Mouse (Mus musculus) lung, embryonic 15.5 days (tissue): Measurements from ENCODE around the gene Tspan9. TPM values are rescaled to one million over a fixed set of nuclear protein-coding genes. Genes with fewer than 3 reads are reported as not detected.

Experiments used
- ATAC-seq: fragments of 200-750 bp; cut with Nextera tagmentation; 2 replicates; pipeline ENCODE4 v1.8.0; 2017; ENCODE audit warnings: moderate number of reproducible peaks, borderline replicate concordance; ENCODE audit not compliant: low FRiP score, low TSS enrichment; ENCODE audit errors: extremely low read depth
- H3K27ac ChIP-seq: fragments of 300-500 bp; sonication (generic); 2 replicates; pipeline ENCODE4 v1.5.1; 2015; ENCODE audit warnings: moderate library complexity, mild to moderate bottlenecking, inconsistent platforms
- H3K27me3 ChIP-seq: fragments of 300-500 bp; sonication (generic); 2 replicates; pipeline ENCODE4 v1.6.1; 2015; ENCODE audit warnings: inconsistent platforms
- H3K36me3 ChIP-seq: fragments of 300-500 bp; sonication (generic); 2 replicates; pipeline ENCODE4 v1.6.1; 2015; ENCODE audit warnings: inconsistent platforms
- H3K4me1 ChIP-seq: fragments of 300-500 bp; sonication (generic); 2 replicates; pipeline ENCODE4 v1.6.1; 2015; ENCODE audit warnings: inconsistent platforms
- H3K4me2 ChIP-seq: fragments of 300-500 bp; sonication (generic); 2 replicates; pipeline ENCODE4 v1.6.1; 2015; ENCODE audit warnings: inconsistent platforms, mild to moderate bottlenecking, moderate library complexity
- H3K4me3 ChIP-seq: fragments of 300-500 bp; sonication (generic); 2 replicates; pipeline ENCODE4 v1.5.1; 2015; ENCODE audit warnings: mild to moderate bottlenecking, inconsistent platforms
- H3K9ac ChIP-seq: fragments of 300-500 bp; sonication (generic); 2 replicates; pipeline ENCODE4 v1.6.1; 2015; ENCODE audit warnings: inconsistent platforms
- H3K9me3 ChIP-seq: fragments of 300-500 bp; sonication (generic); 2 replicates; pipeline ENCODE4 v1.6.1; 2016; ENCODE audit warnings: inconsistent platforms
- WGBS: fragments of 180-500 bp; shearing (Covaris S2); methylation state at CpG from one replicate; pipeline ENCODE4 v1.1.7; 2015; 5-methylcytosine and 5-hydroxymethylcytosine counted together
- polyA plus RNA-seq: library from polyadenylated mRNA; unstranded; fragments of >200 nt; fragmentation: Nextera tagmentation; extraction: Ambion mirVana; gene quantifications from 2 replicates; pipeline ENCODE4 v1.2.1, GENCODE M21; 2015

Tspan9 gene
- polyA plus RNA-seq, 1 experiment from 2014 or later, result 130 TPM

DNA sequence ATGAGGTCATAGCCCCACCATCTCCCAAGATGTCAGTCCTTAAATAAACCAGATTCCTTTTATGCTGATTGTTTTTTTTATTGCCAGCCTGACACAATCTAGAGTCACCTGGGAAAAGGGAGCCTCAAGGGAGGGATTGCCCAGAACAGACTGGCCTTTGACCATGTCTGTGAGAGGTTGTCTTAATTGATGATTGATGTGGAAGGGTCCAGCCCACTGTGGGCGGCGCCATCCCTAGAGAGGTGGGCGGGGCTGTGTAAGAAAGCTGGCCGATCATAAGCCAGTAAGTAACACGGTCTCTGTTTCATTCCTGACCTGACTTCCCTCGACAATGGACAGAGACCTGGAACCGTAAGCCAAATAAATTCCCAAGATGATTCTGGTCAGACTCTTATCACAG is 124.3 kb downstream of the Tspan9 start:
- 70% methylated on average over 7 of the region's 7 CpGs for WGBS

DNA sequence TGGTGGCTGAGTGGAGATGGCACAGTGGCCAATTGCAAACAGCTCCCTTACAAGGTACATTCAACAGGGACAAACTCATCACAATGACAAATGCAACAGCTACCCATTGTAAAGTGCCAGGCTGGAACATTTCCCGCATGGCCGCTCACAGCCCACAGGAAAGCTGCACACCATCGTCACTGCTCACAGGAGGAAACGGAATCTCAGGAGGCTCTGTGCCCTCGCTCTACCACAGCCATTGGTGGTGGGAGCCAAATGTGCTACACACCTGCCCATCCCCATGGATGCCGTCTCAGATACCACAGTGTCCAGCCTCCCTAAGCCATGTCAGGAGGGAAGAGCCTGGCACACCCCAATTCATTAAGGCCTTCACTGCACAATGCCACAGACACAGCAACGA is 128.1 kb downstream of the Tspan9 start:
- no peaks in the 10 kb centered on the region for H3K27me3 ChIP-seq
- H3K4me1 ChIP-seq, result peaks cover 23% of the 10 kb centered on the region
- no peaks in the 10 kb centered on the region for H3K9me3 ChIP-seq
- no peak for ATAC-seq
- no peak overlapping the region for H3K9ac ChIP-seq
- H3K27ac ChIP-seq, result no peak overlapping the region
- WGBS, result 86% methylated on average over 7 of the region's 7 CpGs
- H3K36me3 ChIP-seq, result no peaks in the 10 kb centered on the region
- no peak overlapping the region for H3K4me3 ChIP-seq
- no peak overlapping the region for H3K4me2 ChIP-seq

More for the DNA sequence above, 124.3 kb downstream of the Tspan9 start:
- Histone ChIP-seq H3K9ac (no peak overlapping the region), H3K27ac (no peak overlapping the region), H3K4me3 (no peak overlapping the region), H3K4me1 (peaks cover 22% of the 10 kb centered on the region), H3K27me3 (no peaks in the 10 kb centered on the region), H3K36me3 (no peaks in the 10 kb centered on the region), H3K9me3 (no peaks in the 10 kb centered on the region), H3K4me2 (no peak overlapping the region)
- no peak for ATAC-seq

DNA sequence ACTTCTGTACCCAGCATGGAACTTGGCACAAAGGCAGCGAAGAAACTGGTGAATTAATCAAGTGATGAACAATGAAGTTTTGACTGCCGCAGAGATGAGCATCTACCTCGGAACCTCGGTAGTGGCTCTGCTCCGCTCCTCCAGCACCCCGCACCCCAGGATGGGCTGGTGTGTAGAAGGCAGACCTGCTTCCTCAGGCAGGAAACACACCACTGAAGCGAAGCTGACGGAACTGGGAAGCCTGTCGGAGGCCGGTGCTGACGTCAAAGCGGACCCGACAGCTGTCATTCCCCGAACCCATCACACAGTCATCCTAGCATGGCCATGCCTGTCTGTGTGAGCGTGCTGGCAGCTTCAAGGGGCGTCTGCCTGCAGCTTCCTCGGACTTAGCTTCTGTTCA is 131.6 kb downstream of the Tspan9 start:
- no peak overlapping the region for H3K27ac ChIP-seq
- no peak overlapping the region for H3K4me2 ChIP-seq
- no peaks in the 10 kb centered on the region for H3K9me3 ChIP-seq
- WGBS, result 66% methylated on average over 17 of the region's 17 CpGs
- peaks cover 33% of the 10 kb centered on the region for H3K4me1 ChIP-seq
- H3K4me3 ChIP-seq, result no peak overlapping the region
- H3K9ac ChIP-seq, result no peak overlapping the region
- ATAC-seq, result no peak
- no peaks in the 10 kb centered on the region for H3K27me3 ChIP-seq
- H3K36me3 ChIP-seq, result no peaks in the 10 kb centered on the region

DNA sequence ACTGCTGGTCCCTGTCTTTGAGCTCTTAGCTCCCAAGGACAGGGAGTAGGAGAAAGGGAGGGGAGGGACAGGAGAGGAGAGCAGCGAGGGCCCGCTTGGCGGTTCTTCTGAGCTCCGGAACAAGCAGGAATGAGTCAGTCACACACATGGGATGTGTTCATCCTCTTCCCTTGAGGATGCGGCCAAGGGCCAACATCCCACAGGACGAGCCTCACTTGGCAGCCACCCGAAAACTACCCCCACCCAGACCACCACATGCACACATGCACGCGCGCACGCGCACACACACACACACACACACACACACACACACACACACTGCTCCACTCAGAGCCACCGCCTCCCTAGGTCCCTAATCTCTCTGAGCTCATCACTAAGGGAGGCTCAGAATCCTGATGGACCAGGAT is 132.3 kb downstream of the Tspan9 start:
- Histone ChIP-seq H3K4me1 (peaks cover 40% of the 10 kb centered on the region), H3K4me3 (no peak overlapping the region), H3K9me3 (no peaks in the 10 kb centered on the region), H3K36me3 (no peaks in the 10 kb centered on the region), H3K9ac (no peak overlapping the region), H3K4me2 (no peak overlapping the region), H3K27me3 (no peaks in the 10 kb centered on the region), H3K27ac (peak overlapping the region; percentile 3; the same call in 1 of the 2 replicates)
- 46% methylated on average over 13 of the region's 13 CpGs for WGBS
- peak; percentile 63 for ATAC-seq

DNA sequence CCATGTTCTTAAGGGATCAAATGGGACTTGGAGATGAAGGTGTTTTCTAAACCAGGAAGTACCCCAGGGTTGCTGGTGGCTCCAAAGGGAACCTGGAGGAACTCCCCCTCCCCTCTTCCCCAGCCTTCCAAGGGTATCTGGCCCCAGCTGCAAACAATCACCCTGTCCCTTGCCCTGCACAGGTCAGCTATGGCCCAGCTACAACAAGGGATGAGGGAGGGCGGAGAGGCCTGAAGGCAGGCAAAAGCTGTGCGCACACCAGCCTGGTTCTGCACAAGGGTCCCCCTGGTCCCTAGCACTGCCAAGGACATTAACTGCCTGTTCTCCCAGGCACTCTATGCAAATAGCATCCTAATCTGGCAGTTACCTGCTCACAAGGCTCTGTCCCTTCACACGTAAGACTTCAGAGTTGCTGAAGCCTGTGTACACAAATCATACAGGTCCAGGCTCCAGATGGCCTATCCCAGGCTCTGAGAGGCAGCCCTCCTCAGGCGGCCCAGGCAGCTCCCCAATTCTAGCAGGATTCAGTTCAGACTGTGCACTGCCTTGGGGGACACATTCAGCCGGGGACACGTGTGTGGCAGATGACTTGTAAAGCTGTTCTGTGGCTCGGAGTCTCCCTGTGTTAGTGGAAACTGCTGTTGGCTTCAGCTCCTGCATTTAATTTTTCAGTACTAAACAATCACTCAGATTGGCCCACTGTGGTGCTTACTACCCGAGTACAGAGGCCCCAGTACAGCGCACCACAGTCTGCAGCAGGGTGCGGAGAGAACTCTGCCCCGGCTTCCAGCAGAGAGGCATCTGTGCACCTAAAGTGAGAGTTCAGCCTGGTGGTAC is 133.0 kb downstream of the Tspan9 start:
- Histone ChIP-seq H3K27ac (peak overlapping the region; percentile 3; the same call in 1 of the 2 replicates), H3K4me1 (peaks cover 46% of the 10 kb centered on the region)
- ATAC-seq, result no peak

DNA sequence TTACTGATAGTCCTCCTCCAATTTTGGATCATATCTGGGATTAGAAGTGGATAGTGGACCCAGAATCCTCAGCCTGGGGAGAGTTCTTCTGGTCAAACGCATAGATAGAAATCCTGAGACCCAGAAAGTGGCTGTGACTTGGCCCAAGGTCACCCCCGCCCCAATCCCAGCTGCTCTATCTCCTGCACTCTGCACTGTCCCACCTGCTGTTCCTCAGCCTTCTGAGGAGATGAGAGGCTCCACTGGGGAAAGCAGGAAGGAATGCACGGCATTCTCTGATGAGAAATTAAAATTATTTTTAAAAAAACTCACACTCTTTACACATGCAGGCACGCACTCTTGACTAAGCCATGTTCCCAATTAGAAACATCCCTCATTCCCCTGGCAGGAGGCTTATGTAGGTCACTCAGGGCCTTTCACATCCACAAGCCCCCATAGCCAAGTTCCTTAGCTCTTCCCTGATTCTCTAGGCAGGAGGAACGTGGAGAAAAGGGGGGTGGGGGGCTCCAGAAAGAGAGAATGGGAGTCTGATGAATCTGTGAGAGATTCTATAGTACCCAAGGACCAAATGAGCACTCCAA is 135.3 kb downstream of the Tspan9 start:
- 72% methylated on average over 5 of the region's 5 CpGs for WGBS
- no peaks in the 10 kb centered on the region for H3K9me3 ChIP-seq
- H3K4me2 ChIP-seq, result no peak overlapping the region
- H3K4me1 ChIP-seq, result peaks cover 57% of the 10 kb centered on the region
- no peak for ATAC-seq
- no peak overlapping the region for H3K27ac ChIP-seq
- no peaks in the 10 kb centered on the region for H3K36me3 ChIP-seq
- H3K27me3 ChIP-seq, result no peaks in the 10 kb centered on the region
- H3K4me3 ChIP-seq, result no peak overlapping the region
- H3K9ac ChIP-seq, result no peak overlapping the region

More for the DNA sequence above, 133.0 kb downstream of the Tspan9 start:
- H3K4me2 ChIP-seq, result no peak overlapping the region
- WGBS, result 63% methylated on average over 11 of the region's 11 CpGs
- no peak overlapping the region for H3K4me3 ChIP-seq
- no peak overlapping the region for H3K9ac ChIP-seq
- H3K9me3 ChIP-seq, result no peaks in the 10 kb centered on the region
- no peaks in the 10 kb centered on the region for H3K27me3 ChIP-seq
- no peaks in the 10 kb centered on the region for H3K36me3 ChIP-seq

DNA sequence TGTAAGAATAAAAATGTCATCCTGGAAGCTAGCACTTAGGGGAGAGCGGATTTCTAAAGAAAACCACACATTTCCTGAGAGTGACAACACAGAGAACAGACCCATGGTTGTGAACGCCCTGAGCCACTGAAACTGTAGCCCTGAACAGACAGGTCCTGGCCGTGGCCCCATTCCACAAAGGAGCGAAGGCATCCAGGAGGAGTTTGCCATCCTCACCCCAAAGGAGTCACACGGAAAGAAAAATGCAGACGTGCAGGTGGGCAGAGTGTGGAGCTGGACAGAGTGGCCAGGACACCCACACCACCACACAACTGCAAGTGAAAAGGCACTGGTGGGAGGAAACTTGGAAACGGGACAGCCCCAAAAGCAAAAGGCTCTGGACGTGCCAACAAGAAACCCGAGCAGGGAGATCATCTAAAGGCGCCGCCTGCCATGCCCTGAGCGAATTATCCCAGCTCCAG is 136.1 kb downstream of the Tspan9 start:
- H3K27me3 ChIP-seq, result no peaks in the 10 kb centered on the region
- no peak overlapping the region for H3K9ac ChIP-seq
- no peaks in the 10 kb centered on the region for H3K36me3 ChIP-seq
- no peak overlapping the region for H3K4me2 ChIP-seq
- WGBS, result 61% methylated on average over 12 of the region's 12 CpGs
- H3K4me3 ChIP-seq, result no peak overlapping the region
- ATAC-seq, result no peak
- peaks cover 59% of the 10 kb centered on the region for H3K4me1 ChIP-seq
- H3K27ac ChIP-seq, result no peak overlapping the region
- H3K9me3 ChIP-seq, result no peaks in the 10 kb centered on the region

DNA sequence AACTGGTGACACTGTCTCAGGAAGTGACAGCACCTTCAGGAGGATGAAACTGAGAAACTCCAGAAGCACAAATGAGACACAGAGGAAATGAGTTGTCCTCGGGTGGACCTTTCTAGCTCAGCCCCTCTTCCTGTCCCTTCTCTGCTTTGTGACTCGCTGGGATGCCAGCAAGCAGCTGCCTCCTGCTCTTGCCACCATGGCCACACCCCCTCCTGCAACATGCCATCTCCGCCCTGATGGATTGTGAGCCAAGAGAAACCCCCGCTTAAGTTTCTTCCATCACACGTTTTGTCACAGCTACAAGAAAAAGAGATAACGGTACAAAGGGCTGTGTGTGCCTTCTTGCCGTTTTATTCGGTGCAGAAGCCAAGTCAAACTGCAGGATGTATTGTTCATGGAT is 137.2 kb downstream of the Tspan9 start:
- Histone ChIP-seq H3K27me3 (no peaks in the 10 kb centered on the region), H3K27ac (no peak overlapping the region), H3K4me2 (no peak overlapping the region), H3K9ac (no peak overlapping the region), H3K4me3 (no peak overlapping the region), H3K36me3 (no peaks in the 10 kb centered on the region), H3K4me1 (peaks cover 49% of the 10 kb centered on the region), H3K9me3 (no peaks in the 10 kb centered on the region)
- no peak for ATAC-seq
- 20% methylated on average over 8 of the region's 8 CpGs for WGBS

DNA sequence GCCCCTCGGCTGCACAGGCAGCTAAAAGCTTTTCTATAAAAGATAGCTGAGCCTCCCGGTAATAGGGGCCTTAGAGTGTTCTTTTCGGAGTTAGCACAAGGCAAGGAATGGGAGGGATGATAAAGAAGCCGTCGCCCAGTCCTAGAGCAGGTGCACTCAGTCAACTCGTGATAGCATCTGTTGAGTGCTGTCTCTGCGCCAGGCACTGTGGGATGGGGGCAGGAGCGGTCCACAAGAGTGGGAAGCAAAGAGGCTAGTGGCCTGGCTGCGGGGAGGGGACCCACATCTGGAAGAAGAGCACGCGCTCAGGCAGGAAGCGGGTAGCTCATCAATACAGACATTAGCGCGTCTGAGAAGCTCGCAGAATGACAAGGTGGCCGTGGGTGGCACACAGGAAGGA is 138.8 kb downstream of the Tspan9 start:
- ATAC-seq, result no peak
- 71% methylated on average over 16 of the region's 16 CpGs for WGBS
- peaks cover 40% of the 10 kb centered on the region for H3K4me1 ChIP-seq

DNA sequence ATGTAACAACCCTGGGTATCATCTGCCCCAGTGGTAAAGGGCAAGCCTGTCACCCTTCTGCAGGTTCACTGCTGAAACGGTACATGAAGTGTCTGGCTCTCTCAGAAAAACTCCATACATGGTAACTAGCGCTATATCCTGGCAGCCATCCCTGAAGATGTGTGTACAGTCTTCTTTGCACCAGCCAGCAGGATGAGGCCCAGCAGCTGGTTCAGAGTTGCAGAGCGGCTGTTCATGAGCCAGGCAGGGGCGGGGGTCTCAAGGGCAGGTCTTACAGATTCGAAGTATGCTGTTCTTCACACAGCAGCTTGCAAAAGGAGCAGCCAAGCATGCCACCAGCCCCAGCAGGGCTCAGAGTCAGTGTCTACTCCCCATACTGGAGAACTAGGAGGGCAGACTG is 139.9 kb downstream of the Tspan9 start:
- Histone ChIP-seq H3K4me2 (no peak overlapping the region), H3K4me3 (no peak overlapping the region), H3K27me3 (no peaks in the 10 kb centered on the region), H3K9me3 (no peaks in the 10 kb centered on the region), H3K36me3 (no peaks in the 10 kb centered on the region), H3K4me1 (peaks cover 40% of the 10 kb centered on the region), H3K9ac (no peak overlapping the region), H3K27ac (peak overlapping the region; percentile 75)
- WGBS, result 30% methylated on average over 5 of the region's 5 CpGs
- peak; percentile 36; the same call in 1 of the 2 replicates for ATAC-seq

More for the DNA sequence above, 138.8 kb downstream of the Tspan9 start:
- H3K4me3 ChIP-seq, result no peak overlapping the region
- H3K9ac ChIP-seq, result no peak overlapping the region
- no peaks in the 10 kb centered on the region for H3K9me3 ChIP-seq
- H3K27me3 ChIP-seq, result no peaks in the 10 kb centered on the region
- no peaks in the 10 kb centered on the region for H3K36me3 ChIP-seq
- H3K4me2 ChIP-seq, result no peak overlapping the region
- H3K27ac ChIP-seq, result peak overlapping the region; percentile 75; the same call in 1 of the 2 replicates

DNA sequence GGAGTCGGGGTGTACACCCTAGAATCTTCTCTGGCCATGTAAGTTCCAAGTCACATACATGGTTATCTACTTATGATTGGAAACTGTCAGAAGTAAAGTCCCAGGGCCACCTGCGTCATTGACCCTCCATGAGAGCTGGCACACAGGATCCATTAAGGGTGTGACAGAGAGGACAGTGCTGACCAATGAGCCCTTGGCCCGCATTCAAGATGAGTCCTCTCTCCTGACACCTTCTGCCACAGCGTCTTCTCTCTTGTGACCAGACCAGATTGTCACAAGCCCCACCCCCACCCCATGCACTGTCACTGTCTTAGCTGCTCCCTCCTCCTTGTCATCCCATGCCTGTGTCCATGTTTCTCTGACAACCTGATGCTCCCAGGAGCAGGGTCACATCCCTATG is 140.7 kb downstream of the Tspan9 start:
- ATAC-seq, result no peak
- Histone ChIP-seq H3K36me3 (no peaks in the 10 kb centered on the region), H3K9me3 (no peaks in the 10 kb centered on the region), H3K4me1 (peaks cover 36% of the 10 kb centered on the region), H3K9ac (no peak overlapping the region), H3K27me3 (no peaks in the 10 kb centered on the region), H3K4me3 (no peak overlapping the region), H3K4me2 (no peak overlapping the region), H3K27ac (peak overlapping the region; percentile 75; the same call in 1 of the 2 replicates)
- WGBS, result 76% methylated on average over 4 of the region's 4 CpGs

DNA sequence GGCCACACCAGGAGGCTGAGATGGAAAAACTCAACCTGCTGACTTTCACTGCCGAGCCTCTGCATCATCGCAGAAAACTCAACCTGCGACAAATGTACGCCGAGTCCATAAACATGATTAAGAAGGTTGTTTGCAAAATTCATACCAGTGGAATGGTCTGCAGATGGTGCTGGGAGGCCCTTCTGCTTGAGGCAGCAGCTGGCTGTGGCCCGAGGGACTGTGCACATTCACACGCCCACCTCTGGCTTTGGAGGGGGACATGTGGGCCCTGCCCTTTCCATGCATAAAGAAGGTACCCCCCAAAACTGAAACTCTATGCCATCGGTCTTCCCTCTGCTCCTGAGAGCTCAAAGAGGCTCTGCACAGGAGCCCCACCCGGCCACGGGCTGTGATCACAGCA is 141.3 kb downstream of the Tspan9 start:
- peaks cover 30% of the 10 kb centered on the region for H3K4me1 ChIP-seq
- H3K4me3 ChIP-seq, result no peak overlapping the region
- no peaks in the 10 kb centered on the region for H3K36me3 ChIP-seq
- H3K27me3 ChIP-seq, result no peaks in the 10 kb centered on the region
- H3K9me3 ChIP-seq, result no peaks in the 10 kb centered on the region
- H3K9ac ChIP-seq, result no peak overlapping the region
- no peak for ATAC-seq
- 69% methylated on average over 10 of the region's 10 CpGs for WGBS
- no peak overlapping the region for H3K27ac ChIP-seq
- no peak overlapping the region for H3K4me2 ChIP-seq
